Mouse (Mus musculus): ENCODE results near the gene Apoc1. TPM values are rescaled to one million over a fixed set of nuclear protein-coding genes. Genes with fewer than 3 reads are reported as not detected.
A peak's percentile ranks its signal among the peaks of the same experiment; 100 is the strongest.

Apoc1 gene
- polyA plus RNA-seq, 1 experiment from 2014 or later = 247 TPM

GRCm38 (mm10) chr7:19682979-19683378, 9.5 kb downstream of the Apoc1 start:
- H3K4me1 ChIP-seq (replicated peaks) = peaks cover 59% of the 10 kb centered on the region
- H3K4me3 ChIP-seq (replicated peaks) = no peak overlapping the region
- ATAC-seq (ENCODE audit: low read depth) (no peak), DNase-seq (no peak)
- WGBS (ENCODE audit: insufficient replicate concordance) = 64% methylated on average over 3 of the region's 3 CpGs
- no peaks in the 10 kb centered on the region for H3K36me3 ChIP-seq
- H3K9ac ChIP-seq = no peak overlapping the region
- H3K27me3 ChIP-seq = no peaks in the 10 kb centered on the region
- H3K4me2 ChIP-seq = no peak overlapping the region
- peak overlapping the region; percentile 29; the same call in 1 of the 2 replicates for H3K27ac ChIP-seq
- H3K9me3 ChIP-seq (replicated peaks) = no peaks in the 10 kb centered on the region

GRCm38 (mm10) chr7:19681202-19681694, 11.2 kb downstream of the Apoc1 start, which contains the start of the genes Gm44805 and Apoc4:
Gene Gm44805 (minus strand): TSS chr7:19681423.
Gene Apoc4 (minus strand): TSS chr7:19681479.
- Histone ChIP-seq H3K4me3 (replicated peaks) (no peak within 1 kb of the TSS), H3K4me1 (replicated peaks) (peaks cover 57% of the 10 kb centered on the region), H3K27me3 (no peaks in the 10 kb centered on the region), H3K9ac (peak within 1 kb of the TSS; percentile 33; the same call in 1 of the 2 replicates), H3K36me3 (no peaks in the 10 kb centered on the region), H3K27ac (peak within 1 kb of the TSS; percentile 66), H3K9me3 (replicated peaks) (no peaks in the 10 kb centered on the region), H3K4me2 (peak within 1 kb of the TSS; percentile 34)
- ATAC-seq (ENCODE audit: low read depth) (peak; percentile 25; the same call in 1 of the 2 replicates), DNase-seq (no peak)
- 51% methylated on average over 8 of the region's 8 CpGs for WGBS (ENCODE audit: insufficient replicate concordance)

- H3K9ac ChIP-seq = no peak overlapping the region
- peak overlapping the region; percentile 66 for H3K27ac ChIP-seq
- H3K36me3 ChIP-seq = no peaks in the 10 kb centered on the region
- peaks cover 53% of the 10 kb centered on the region for H3K4me1 ChIP-seq (replicated peaks)
- peak overlapping the region; percentile 34; the same call in 1 of the 2 replicates for H3K4me2 ChIP-seq
- ATAC-seq (ENCODE audit: low read depth) (no peak), DNase-seq (no peak)
- WGBS (ENCODE audit: insufficient replicate concordance) = 69% methylated on average over 2 of the region's 2 CpGs
- H3K9me3 ChIP-seq (replicated peaks) = no peaks in the 10 kb centered on the region
- H3K4me3 ChIP-seq (replicated peaks) = no peak overlapping the region
- H3K27me3 ChIP-seq = no peaks in the 10 kb centered on the region
These were observed 11.8 kb downstream of the Apoc1 start for GRCm38 (mm10) chr7:19680702-19681101.

GRCm38 (mm10) chr7:19678901-19679300, 13.6 kb downstream of the Apoc1 start:
- Histone ChIP-seq H3K9ac (no peak overlapping the region), H3K9me3 (replicated peaks) (no peaks in the 10 kb centered on the region), H3K4me1 (replicated peaks) (peaks cover 44% of the 10 kb centered on the region), H3K4me2 (no peak overlapping the region), H3K36me3 (no peaks in the 10 kb centered on the region), H3K27ac (no peak overlapping the region), H3K4me3 (replicated peaks) (no peak overlapping the region), H3K27me3 (no peaks in the 10 kb centered on the region)
- 79% methylated on average over 3 of the region's 3 CpGs for WGBS (ENCODE audit: insufficient replicate concordance)
- ATAC-seq (ENCODE audit: low read depth) (no peak), DNase-seq (no peak)

GRCm38 (mm10) chr7:19677872-19678271, 14.6 kb downstream of the Apoc1 start, which contains the start of gene Apoc2:
Gene Apoc2 (minus strand): TSS chr7:19677941.
- no peak for ATAC-seq (ENCODE audit: low read depth)
- H3K4me2 ChIP-seq = no peak within 1 kb of the TSS
- no peak within 1 kb of the TSS for H3K4me3 ChIP-seq (replicated peaks)

GRCm38 (mm10) chr7:19676662-19677061, 15.8 kb downstream of the Apoc1 start:
- DNase-seq = no peak
- H3K36me3 ChIP-seq = 0 out of 2 replicates have a peak, but pooled peaks cover under 1% of the 10 kb centered on the region
- 65% methylated on average over 1 of the region's 1 CpGs for WGBS (ENCODE audit: insufficient replicate concordance)
- ATAC-seq (ENCODE audit: low read depth) = peak; percentile 59
- H3K9me3 ChIP-seq (replicated peaks) = no peaks in the 10 kb centered on the region
- peak overlapping the region; percentile 38; the same call in 1 of the 2 replicates for H3K9ac ChIP-seq
- peak overlapping the region; percentile 64 for H3K27ac ChIP-seq
- H3K4me1 ChIP-seq (replicated peaks) = peaks cover 26% of the 10 kb centered on the region
- H3K4me2 ChIP-seq = peak overlapping the region; percentile 24; the same call in 1 of the 2 replicates
- H3K4me3 ChIP-seq (replicated peaks) = peak overlapping the region; percentile 37
- no peaks in the 10 kb centered on the region for H3K27me3 ChIP-seq

More at GRCm38 (mm10) chr7:19677872-19678271, 14.6 kb downstream of the Apoc1 start, which contains the start of gene Apoc2:
- H3K9ac ChIP-seq = no peak within 1 kb of the TSS
- no peaks in the 10 kb centered on the region for H3K27me3 ChIP-seq
- WGBS (ENCODE audit: insufficient replicate concordance) = 58% methylated on average over 8 of the region's 8 CpGs
- H3K9me3 ChIP-seq (replicated peaks) = no peaks in the 10 kb centered on the region
- no peak for DNase-seq
- peaks cover 37% of the 10 kb centered on the region for H3K4me1 ChIP-seq (replicated peaks)
- H3K36me3 ChIP-seq = no peaks in the 10 kb centered on the region
- peak within 1 kb of the TSS; percentile 64 for H3K27ac ChIP-seq

- H3K27ac ChIP-seq = peak overlapping the region; percentile 64
- H3K4me1 ChIP-seq (replicated peaks) = peaks cover 18% of the 10 kb centered on the region
- ATAC-seq (ENCODE audit: low read depth) (no peak), DNase-seq (no peak)
- H3K36me3 ChIP-seq = 0 out of 2 replicates have a peak, but pooled peaks cover 4% of the 10 kb centered on the region
- peak overlapping the region; percentile 37 for H3K4me3 ChIP-seq (replicated peaks)
- peak overlapping the region; percentile 35 for H3K4me2 ChIP-seq
- H3K27me3 ChIP-seq = no peaks in the 10 kb centered on the region
- peak overlapping the region; percentile 38 for H3K9ac ChIP-seq
- H3K9me3 ChIP-seq (replicated peaks) = no peaks in the 10 kb centered on the region
- whole genome bisulfite sequencing (ENCODE audit: insufficient replicate concordance) = 60% methylated on average over 10 of the region's 10 CpGs
These were observed 16.6 kb downstream of the Apoc1 start for GRCm38 (mm10) chr7:19675824-19676223.

GRCm38 (mm10) chr7:19673083-19673699, 19.3 kb downstream of the Apoc1 start:
- 58% methylated on average over 14 of the region's 14 CpGs for WGBS (ENCODE audit: insufficient replicate concordance)
- DNase-seq (no peak), ATAC-seq (ENCODE audit: low read depth) (no peak)
- H3K27me3 ChIP-seq = no peaks in the 10 kb centered on the region
- H3K9ac ChIP-seq = no peak overlapping the region
- H3K9me3 ChIP-seq (replicated peaks) = no peaks in the 10 kb centered on the region
- H3K4me1 ChIP-seq (replicated peaks) = peaks cover 23% of the 10 kb centered on the region
- H3K36me3 ChIP-seq = 0 out of 2 replicates have a peak, but pooled peaks cover 4% of the 10 kb centered on the region
- no peak overlapping the region for H3K4me3 ChIP-seq (replicated peaks)
- no peak overlapping the region for H3K27ac ChIP-seq
- no peak overlapping the region for H3K4me2 ChIP-seq

- H3K4me1 ChIP-seq (replicated peaks) = peaks cover 15% of the 10 kb centered on the region
- no peak for DNase-seq
- H3K27ac ChIP-seq = no peak overlapping the region
- no peaks in the 10 kb centered on the region for H3K9me3 ChIP-seq (replicated peaks)
- 0 out of 2 replicates have a peak, but pooled peaks cover 4% of the 10 kb centered on the region for H3K36me3 ChIP-seq
- no peak overlapping the region for H3K4me3 ChIP-seq (replicated peaks)
- no peak overlapping the region for H3K4me2 ChIP-seq
- no peak overlapping the region for H3K9ac ChIP-seq
- no peak for ATAC-seq (ENCODE audit: low read depth)
- 68% methylated on average over 10 of the region's 10 CpGs for WGBS (ENCODE audit: insufficient replicate concordance)
- no peaks in the 10 kb centered on the region for H3K27me3 ChIP-seq
These were observed 20.9 kb downstream of the Apoc1 start for GRCm38 (mm10) chr7:19671511-19671910.

- 5% methylated on average over 10 of the region's 10 CpGs for WGBS (ENCODE audit: insufficient replicate concordance)
- peak; percentile 53 for ATAC-seq (ENCODE audit: low read depth)
- peak overlapping the region; percentile 31; the same call in 1 of the 2 replicates for H3K9ac ChIP-seq
- H3K36me3 ChIP-seq = 0 out of 2 replicates have a peak, but pooled peaks cover 4% of the 10 kb centered on the region
- H3K27me3 ChIP-seq = no peaks in the 10 kb centered on the region
- peak overlapping the region; percentile 33 for H3K4me2 ChIP-seq
- no peaks in the 10 kb centered on the region for H3K9me3 ChIP-seq (replicated peaks)
- H3K4me3 ChIP-seq (replicated peaks) = no peak overlapping the region
- H3K4me1 ChIP-seq (replicated peaks) = peaks cover 24% of the 10 kb centered on the region
- H3K27ac ChIP-seq = peak overlapping the region; percentile 80
- DNase-seq = peak; percentile 76
These were observed 23.3 kb downstream of the Apoc1 start for GRCm38 (mm10) chr7:19668947-19669721.

GRCm38 (mm10) chr7:19667434-19667833, 25.0 kb downstream of the Apoc1 start:
- Histone ChIP-seq H3K9ac (no peak overlapping the region), H3K27me3 (no peaks in the 10 kb centered on the region), H3K4me2 (no peak overlapping the region), H3K4me3 (replicated peaks) (no peak overlapping the region), H3K9me3 (replicated peaks) (no peaks in the 10 kb centered on the region), H3K4me1 (replicated peaks) (peaks cover 41% of the 10 kb centered on the region), H3K36me3 (peaks cover 10% of the 10 kb centered on the region; the same call in 1 of the 2 replicates), H3K27ac (no peak overlapping the region)
- DNase-seq (no peak), ATAC-seq (ENCODE audit: low read depth) (no peak)
- 66% methylated on average over 2 of the region's 2 CpGs for WGBS (ENCODE audit: insufficient replicate concordance)
